Mouse (Mus musculus) mouse trophoblast stem cell (cell line): ENCODE measurements around the gene Gm5849.
"Not testable (repeated sequence)": the region's sequence is repeated elsewhere in the genome, so short reads cannot be mapped to it uniquely, and the experiment has no call there.

ENCODE experiments used
- in situ Hi-C, 2 experiments: fragments of 300-500 bp; cut with MseI, MboI; formaldehyde crosslinking; loops; 2 replicates in 1 of 2; 3 replicates in 1 of 2; pipeline ENCODE4 v1.15.1; 2025

Gm5849 gene

DNA sequence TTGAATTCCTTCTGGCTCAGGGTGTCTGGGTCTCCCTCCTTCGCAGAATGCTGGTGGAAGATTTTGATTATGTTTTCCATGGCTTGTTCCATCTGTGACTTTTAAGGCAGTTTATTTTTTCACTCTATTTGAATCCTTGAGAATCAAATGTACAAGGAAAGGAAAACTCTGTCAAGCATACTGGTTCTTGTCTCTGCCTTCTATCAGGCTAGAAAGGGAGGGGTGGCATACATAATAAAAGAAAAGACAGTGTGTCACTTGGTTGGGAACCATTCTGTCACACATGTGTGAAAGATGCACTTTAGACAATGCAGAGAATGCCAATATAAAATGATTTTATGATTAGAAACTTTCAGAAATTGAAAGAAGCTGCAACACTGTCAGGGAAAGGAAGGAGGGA is at the start of gene Gm5849:
Gm5849 (minus strand) TSS at position 101 of the 400 bp plus-strand sequence.
- in situ Hi-C loops: not testable (repeated sequence)

DNA sequence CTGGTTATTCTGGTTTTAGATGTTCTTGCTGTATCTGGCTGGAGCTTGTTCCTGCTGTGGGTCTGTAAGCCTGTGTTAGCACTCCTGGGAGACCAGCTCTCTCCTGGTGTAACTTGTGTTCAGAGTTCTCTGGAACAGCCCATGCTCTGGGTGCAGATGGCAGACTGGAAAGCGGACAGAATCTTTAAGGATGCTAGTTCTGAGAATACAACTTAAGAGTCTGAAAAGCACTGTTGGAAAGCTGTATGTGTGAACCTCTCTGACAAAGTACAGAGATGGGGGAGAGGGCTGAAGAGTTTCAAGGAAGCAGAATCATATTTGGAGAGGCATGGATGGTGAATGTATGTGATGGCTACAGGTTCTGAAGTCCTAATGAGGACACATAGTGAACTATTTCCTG is 28.0 kb downstream of the Gm5849 start:
- in situ Hi-C loops: no loop called here

DNA sequence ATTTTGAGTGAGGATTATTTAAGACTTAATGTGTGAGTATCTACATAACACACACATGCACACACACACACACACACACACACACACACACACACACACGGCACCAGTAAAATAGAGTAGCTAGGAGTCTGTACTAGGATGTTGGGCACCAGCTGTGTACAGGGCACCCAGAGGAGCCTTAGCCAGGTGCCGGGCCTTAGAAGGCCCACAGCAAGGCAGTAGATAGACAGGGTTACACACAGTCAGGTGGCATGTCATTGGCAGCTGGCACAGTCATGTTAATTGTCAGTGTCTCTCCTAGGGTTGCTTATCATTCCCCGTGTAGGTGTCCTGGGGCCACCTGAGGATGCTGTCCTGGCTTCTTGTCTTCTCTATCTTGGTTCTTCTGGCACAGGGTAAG is 51.1 kb downstream of the Gm5849 start, which contains the start of gene Pglyrp4:
Pglyrp4 (plus strand) TSS at position 301 of the 400 bp plus-strand sequence.
- in situ Hi-C loops: no loop called here
